Mouse (Mus musculus) spleen, adult 2 months (tissue): ENCODE measurements at regions not wholly inside any gene's neighbourhood (a gene's known extent, or its start where the extent isn't known, plus 50 kb on each side); places are given as distances from the start of the nearest gene placed in this dataset.

ENCODE experiments used
- CTCF ChIP-seq: fragments of 200-500 bp; IDR thresholded peaks from 2 replicates; pipeline ENCODE4 v1.5.1; 2011; ENCODE audit warnings: mild to moderate bottlenecking, inconsistent platforms; ENCODE audit not compliant: insufficient read depth, insufficient read length, insufficient replicate concordance; ENCODE audit errors: extremely low read depth
- POLR2A ChIP-seq: fragments of 200-500 bp; IDR thresholded peaks from 2 replicates; pipeline ENCODE4 v1.6.1; 2011; ENCODE audit warnings: low read depth, low read length, inconsistent platforms

GRCm38 (mm10) chr7:73139901-73140300 is 235.4 kb upstream of the Rgma start:
- TF ChIP-seq CTCF (no peak), POLR2A (no peak)
